In genomic region chr2:124236831-124237230, GRCm38 (mm10) we compare ENCODE assay signal across 25 mouse cellular contexts.
"Had no signal": no experiment of that assay in that cellular context is flagged by ENCODE, and none has a peak within 500 bp of the region (broad histone marks: within the 10 kb centered on the region; RNA-seq: fewer than 3 reads in every experiment).

No protein-coding gene starts in this region.

- ATAC-seq: inflammation-experienced regulatory T-cells, adult 6 months; intestine, embryonic 15.5 days; intestine, postnatal 0 days; liver, postnatal 0 days had no signal

- H3K4me3 ChIP-seq: heart, embryonic 10.5 days; heart, embryonic 12.5 days; hindbrain, embryonic 10.5 days; intestine, embryonic 15.5 days; layer of hippocampus, adult 2 months; left cerebral cortex, adult 2 months; limb, embryonic 10.5 days; limb, embryonic 12.5 days; liver, embryonic 13.5 days; liver, embryonic 15.5 days had no signal

- H3K4me2 ChIP-seq: heart, embryonic 12.5 days; hindbrain, embryonic 14.5 days; intestine, embryonic 15.5 days; limb, embryonic 12.5 days; liver, embryonic 11.5 days; liver, embryonic 13.5 days; liver, embryonic 15.5 days had no signal

- H3K27me3 ChIP-seq: heart, embryonic 12.5 days; intestine, embryonic 15.5 days; limb, embryonic 12.5 days; liver, embryonic 13.5 days; liver, embryonic 15.5 days had no signal

- H3K27ac ChIP-seq: heart, embryonic 10.5 days; hindbrain, embryonic 10.5 days; hindbrain, embryonic 14.5 days; intestine, embryonic 15.5 days; layer of hippocampus, adult 2 months; left cerebral cortex, adult 2 months; limb, embryonic 10.5 days; limb, embryonic 12.5 days; liver, embryonic 13.5 days; liver, embryonic 15.5 days had no signal

- H3K4me1 ChIP-seq: intestine, embryonic 15.5 days; limb, embryonic 12.5 days; liver, embryonic 13.5 days; liver, embryonic 15.5 days had no signal

- DNase-seq: gastrocnemius, postnatal 10 days; gastrocnemius, postnatal 25 days; heart, adult 18-20 months; heart, postnatal 10 days; heart, postnatal 4 days; kidney, adult 18-20 months; kidney, adult 8-10 months; kidney, postnatal 10 days; kidney, postnatal 25 days; kidney, postnatal 4 days; liver, embryonic 13.5 days; liver, postnatal 0 days had no signal

- H3K9me3 ChIP-seq: heart, embryonic 10.5 days; heart, embryonic 12.5 days; hindbrain, embryonic 10.5 days; limb, embryonic 10.5 days; limb, embryonic 12.5 days; liver, embryonic 13.5 days; liver, embryonic 15.5 days had no signal

- H3K9ac ChIP-seq: heart, embryonic 12.5 days; hindbrain, embryonic 14.5 days; intestine, embryonic 15.5 days; limb, embryonic 12.5 days; liver, embryonic 13.5 days; liver, embryonic 15.5 days; liver, postnatal 0 days had no signal

- H3K36me3 ChIP-seq: heart, embryonic 10.5 days; heart, embryonic 12.5 days; hindbrain, embryonic 10.5 days; intestine, embryonic 15.5 days; limb, embryonic 10.5 days; limb, embryonic 12.5 days; liver, embryonic 13.5 days; liver, embryonic 15.5 days had no signal
